Mouse (Mus musculus) heart, embryonic 12.5 days (tissue): ENCODE measurements at regions not wholly inside any gene's neighbourhood (a gene's known extent, or its start where the extent isn't known, plus 50 kb on each side); places are given as distances from the start of the nearest gene placed in this dataset.

Source experiments
- ATAC-seq: fragments of 200-750 bp; cut with Nextera tagmentation; 2 replicates; pipeline ENCODE4 v1.8.0; 2017; ENCODE audit warnings: moderate TSS enrichment, moderate library complexity; ENCODE audit not compliant: insufficient number of reproducible peaks, low FRiP score
- H3K27ac ChIP-seq: fragments of 300-500 bp; sonication (generic); 2 replicates; pipeline ENCODE4 v1.5.1; 2016; ENCODE audit warnings: mild to moderate bottlenecking, moderate library complexity; ENCODE audit not compliant: poor library complexity, severe bottlenecking
- H3K27me3 ChIP-seq: fragments of 300-500 bp; sonication (generic); replicated peaks from 2 replicates; pipeline ENCODE4 v1.6.1; 2016; ENCODE audit warnings: mild to moderate bottlenecking, moderate library complexity
- H3K36me3 ChIP-seq: fragments of 300-500 bp; sonication (generic); 2 replicates; pipeline ENCODE4 v1.6.1; 2016; ENCODE audit warnings: mild to moderate bottlenecking, moderate library complexity
- H3K4me1 ChIP-seq: fragments of 300-500 bp; sonication (generic); replicated peaks from 2 replicates; pipeline ENCODE4 v1.6.1; 2016; ENCODE audit warnings: mild to moderate bottlenecking
- H3K4me2 ChIP-seq: fragments of 300-500 bp; sonication (generic); 2 replicates; pipeline ENCODE4 v1.6.1; 2016; ENCODE audit warnings: mild to moderate bottlenecking, moderate library complexity
- H3K4me3 ChIP-seq: fragments of 300-500 bp; sonication (generic); 2 replicates; pipeline ENCODE4 v1.5.1; 2016; ENCODE audit warnings: mild to moderate bottlenecking
- H3K9ac ChIP-seq: fragments of 300-500 bp; sonication (generic); 2 replicates; pipeline ENCODE4 v1.6.1; 2016; ENCODE audit warnings: mild to moderate bottlenecking, moderate library complexity
- H3K9me3 ChIP-seq: fragments of 300-500 bp; sonication (generic); replicated peaks from 2 replicates; pipeline ENCODE4 v1.6.1; 2016; ENCODE audit warnings: mild to moderate bottlenecking, moderate library complexity
- WGBS: fragments of 180-500 bp; shearing (Covaris S2); methylation state at CpG from one replicate; pipeline ENCODE4 v1.1.7; 2016; 5-methylcytosine and 5-hydroxymethylcytosine counted together

GRCm38 (mm10) chr12:107438506-107438905 is 49.9 kb upstream of the 3110018I06Rik start:
- no peak overlapping the region for H3K27ac ChIP-seq
- no peak overlapping the region for H3K9ac ChIP-seq
- no peak overlapping the region for H3K4me2 ChIP-seq
- ATAC-seq, result no peak
- H3K4me3 ChIP-seq, result no peak overlapping the region
- peaks cover 4% of the 10 kb centered on the region; the same call in 1 of the 2 replicates for H3K4me1 ChIP-seq
- H3K36me3 ChIP-seq, result no peaks in the 10 kb centered on the region
- WGBS, result 22% methylated on average over 4 of the region's 4 CpGs
- H3K9me3 ChIP-seq, result no peaks in the 10 kb centered on the region
- no peaks in the 10 kb centered on the region for H3K27me3 ChIP-seq
